In the genomic region with DNA sequence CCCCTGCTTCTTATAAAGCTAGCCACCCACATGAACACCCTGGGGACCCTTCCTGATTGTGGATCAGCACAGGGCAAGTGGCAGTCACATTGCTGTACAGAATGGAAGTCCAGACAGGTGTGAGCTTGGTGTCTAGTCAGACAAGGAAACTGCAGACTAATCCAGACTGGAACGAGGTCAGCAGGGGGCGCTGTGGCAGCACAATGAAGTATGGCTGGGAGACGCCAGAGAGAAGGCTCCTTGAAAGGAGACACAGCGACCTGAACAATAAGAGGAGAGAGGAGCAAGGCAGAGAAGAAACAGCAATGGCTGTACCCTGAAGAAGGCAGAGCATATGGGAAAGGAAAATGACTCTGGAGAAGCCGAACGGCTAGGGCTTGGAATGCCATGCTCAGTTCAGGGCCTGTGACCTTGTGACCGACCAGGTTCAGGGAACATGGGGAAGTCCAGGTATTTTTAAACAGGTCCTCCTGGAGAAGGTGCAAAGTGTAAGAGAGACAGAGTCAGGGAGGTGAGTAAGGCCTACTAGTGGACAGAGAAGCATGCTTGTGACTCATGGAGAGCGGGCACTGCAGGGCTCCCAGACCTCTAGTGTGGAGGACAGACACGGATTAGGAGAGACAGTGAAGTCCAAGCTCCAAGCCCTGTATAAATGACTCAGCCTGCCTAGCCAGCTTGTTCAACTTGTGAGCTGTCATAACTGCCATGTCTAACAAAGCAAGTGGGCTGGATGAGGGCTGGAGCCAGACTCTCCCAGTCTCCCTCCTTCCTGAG, we compare ENCODE assay signal across 9 mouse cellular contexts.
A peak's percentile ranks its signal among the peaks of the same experiment; 100 is the strongest.
DNase-seq lines count a peak whose midpoint lies in the region; ATAC-seq lines count a peak whose summit lies in the region.
"Had no signal": no experiment of that assay in that cellular context is flagged by ENCODE, and none has a peak within 500 bp of the region (broad histone marks: within the 10 kb centered on the region; RNA-seq: fewer than 3 reads in every experiment).

No protein-coding gene starts in this region.

- no peak overlapping the region for H3K4me3 ChIP-seq in embryonic facial prominence, embryonic 11.5 days (ENCODE audit: low read depth, low read length)
- H3K4me3 ChIP-seq in kidney, embryonic 16.5 days (ENCODE audit: low read length) = no peak overlapping the region
- no peak overlapping the region for H3K4me3 ChIP-seq in stomach, embryonic 15.5 days (replicated peaks)
- H3K4me3 ChIP-seq: embryonic facial prominence, embryonic 15.5 days had no signal

- H3K9me3 ChIP-seq in embryonic facial prominence, embryonic 11.5 days (replicated peaks; ENCODE audit: control insufficient read depth, low read length) = no peaks in the 10 kb centered on the region
- no peaks in the 10 kb centered on the region for H3K9me3 ChIP-seq in kidney, embryonic 16.5 days (ENCODE audit: low read length)
- no peaks in the 10 kb centered on the region for H3K9me3 ChIP-seq in stomach, embryonic 15.5 days
- H3K9me3 ChIP-seq: embryonic facial prominence, embryonic 15.5 days had no signal

- ATAC-seq in embryonic facial prominence, embryonic 11.5 days (replicated peaks; ENCODE audit: insufficient number of reproducible peaks, low FRiP score, low TSS enrichment, low read depth) = peak; percentile 52; the same call in 1 of the 2 replicates
- peak; percentile 54 for ATAC-seq in kidney, embryonic 16.5 days (ENCODE audit: low FRiP score, low TSS enrichment)
- peak; percentile 50; the same call in 1 of the 2 replicates for ATAC-seq in stomach, embryonic 15.5 days (ENCODE audit: insufficient read depth, low FRiP score, low read depth)

- no peak overlapping the region for H3K9ac ChIP-seq in embryonic facial prominence, embryonic 11.5 days (replicated peaks; ENCODE audit: low read length)
- no peak overlapping the region for H3K9ac ChIP-seq in kidney, embryonic 16.5 days (replicated peaks; ENCODE audit: low read length)
- H3K9ac ChIP-seq in stomach, embryonic 15.5 days = no peak overlapping the region
- H3K9ac ChIP-seq: embryonic facial prominence, embryonic 15.5 days had no signal

- no peak overlapping the region for H3K4me2 ChIP-seq in embryonic facial prominence, embryonic 11.5 days (ENCODE audit: low read depth, low read length)
- no peak overlapping the region for H3K4me2 ChIP-seq in kidney, embryonic 16.5 days (replicated peaks; ENCODE audit: low read depth, low read length)
- no peak overlapping the region for H3K4me2 ChIP-seq in stomach, embryonic 15.5 days
- H3K4me2 ChIP-seq: embryonic facial prominence, embryonic 15.5 days had no signal

- H3K27ac ChIP-seq in embryonic facial prominence, embryonic 11.5 days (replicated peaks; ENCODE audit: low read depth, low read length) = no peak overlapping the region
- H3K27ac ChIP-seq in kidney, embryonic 16.5 days (ENCODE audit: low read length) = no peak overlapping the region
- no peak overlapping the region for H3K27ac ChIP-seq in stomach, embryonic 15.5 days
- H3K27ac ChIP-seq: embryonic facial prominence, embryonic 15.5 days had no signal

- no peaks in the 10 kb centered on the region for H3K36me3 ChIP-seq in embryonic facial prominence, embryonic 11.5 days (replicated peaks; ENCODE audit: control insufficient read depth, insufficient read depth, low read depth, low read length)
- 0 out of 2 replicates have a peak, but pooled peaks cover 6% of the 10 kb centered on the region for H3K36me3 ChIP-seq in kidney, embryonic 16.5 days (ENCODE audit: insufficient read depth, low read length)
- H3K36me3 ChIP-seq in stomach, embryonic 15.5 days = no peaks in the 10 kb centered on the region
- H3K36me3 ChIP-seq: embryonic facial prominence, embryonic 15.5 days had no signal

- H3K4me1 ChIP-seq in embryonic facial prominence, embryonic 11.5 days (ENCODE audit: control insufficient read depth, insufficient read depth, low read length) = no peaks in the 10 kb centered on the region
- no peaks in the 10 kb centered on the region for H3K4me1 ChIP-seq in kidney, embryonic 16.5 days (ENCODE audit: insufficient read depth, low read length)
- H3K4me1 ChIP-seq in stomach, embryonic 15.5 days = no peaks in the 10 kb centered on the region
- H3K4me1 ChIP-seq: embryonic facial prominence, embryonic 15.5 days had no signal

- H3K27me3 ChIP-seq in embryonic facial prominence, embryonic 11.5 days (ENCODE audit: control insufficient read depth, insufficient read depth, low read length) = no peaks in the 10 kb centered on the region
- peaks cover 2% of the 10 kb centered on the region; the same call in 1 of the 2 replicates for H3K27me3 ChIP-seq in kidney, embryonic 16.5 days (ENCODE audit: insufficient read depth, low read length)
- no peaks in the 10 kb centered on the region for H3K27me3 ChIP-seq in stomach, embryonic 15.5 days (replicated peaks)
- H3K27me3 ChIP-seq: embryonic facial prominence, embryonic 15.5 days had no signal

- 46% methylated on average over 9 of the region's 9 CpGs for WGBS in embryonic facial prominence, embryonic 11.5 days
- WGBS in kidney, embryonic 16.5 days = 52% methylated on average over 9 of the region's 9 CpGs
- WGBS in stomach, embryonic 15.5 days = 46% methylated on average over 9 of the region's 9 CpGs

- peak; percentile 77 to 81 for DNase-seq in B cell, adult 2 months
- peak; percentile 81 for DNase-seq in adrenal gland, postnatal 25 days
- DNase-seq in embryonic facial prominence, embryonic 11.5 days (ENCODE audit: low spot score) = peak; percentile 78
- peak; percentile 11 to 45 for DNase-seq in heart, adult 9 months (ENCODE audit: low spot score in 2 of 2)
- DNase-seq in liver = peak; percentile 84
- peak; percentile 72 for DNase-seq in neural tube, embryonic 10.5 days (ENCODE audit: extremely low spot score, low spot score)

Comparison
In these comparisons a context has a peak if more than half of its experiments do, and no peak if none do; other contexts are left out.
1. DNase-seq: peak in every context shown above with its lines; median percentile 84 in liver; 81 in adrenal gland, postnatal 25 days; 79 in B cell, adult 2 months; 78 in embryonic facial prominence, embryonic 11.5 days; 72 in neural tube, embryonic 10.5 days; 28 in heart, adult 9 months.